Mouse (Mus musculus) kidney, postnatal 0 days (tissue): ENCODE measurements around the gene Rab32. TPM values are rescaled to one million over a fixed set of nuclear protein-coding genes. Genes with fewer than 3 reads are reported as not detected.

Experiments
- ATAC-seq: fragments of 200-750 bp; cut with Nextera tagmentation; replicated peaks from 2 replicates; pipeline ENCODE4 v1.8.0; 2017; ENCODE audit warnings: low read depth, moderate number of reproducible peaks, moderate TSS enrichment, moderate library complexity; ENCODE audit not compliant: low FRiP score
- DNase-seq: peaks from one replicate; pipeline ENCODE4 v3.0.0-alpha.2; 2016; ENCODE audit warnings: low spot score
- H3K27ac ChIP-seq: fragments of 300-500 bp; sonication (generic); 2 replicates; pipeline ENCODE4 v1.5.1; 2014; ENCODE audit warnings: mild to moderate bottlenecking
- H3K27me3 ChIP-seq: fragments of 300-500 bp; sonication (generic); 2 replicates; pipeline ENCODE4 v1.6.1; 2014; ENCODE audit warnings: low read length, mixed read lengths; ENCODE audit not compliant: insufficient read depth
- H3K36me3 ChIP-seq: fragments of 300-500 bp; sonication (generic); 2 replicates; pipeline ENCODE4 v1.6.1; 2014; ENCODE audit warnings: low read length, mixed read lengths; ENCODE audit not compliant: insufficient read depth
- H3K4me1 ChIP-seq: fragments of 300-500 bp; sonication (generic); replicated peaks from 2 replicates; pipeline ENCODE4 v1.6.1; 2014; ENCODE audit warnings: antibody characterized with exemption, low read length, mixed read lengths; ENCODE audit not compliant: insufficient read depth
- H3K4me2 ChIP-seq: fragments of 300-500 bp; sonication (generic); 2 replicates; pipeline ENCODE4 v1.6.1; 2014; ENCODE audit warnings: mild to moderate bottlenecking, low read length, moderate library complexity, mixed read lengths
- H3K4me3 ChIP-seq: fragments of 300-500 bp; sonication (generic); replicated peaks from 2 replicates; pipeline ENCODE4 v1.5.1; 2014; ENCODE audit warnings: low read depth, low read length
- H3K9ac ChIP-seq: fragments of 300-500 bp; sonication (generic); 2 replicates; pipeline ENCODE4 v1.6.1; 2014; ENCODE audit warnings: low read depth, low read length
- H3K9me3 ChIP-seq: fragments of 300-500 bp; sonication (generic); replicated peaks from 2 replicates; pipeline ENCODE4 v1.6.1; 2016; ENCODE audit warnings: low read length, inconsistent platforms, mixed read lengths
- CTCF ChIP-seq: IDR thresholded peaks from 2 replicates; pipeline ENCODE4 v1.5.1; 2016; ENCODE audit warnings: antibody characterized with exemption, low read depth, mild to moderate bottlenecking, moderate library complexity
- WGBS: fragments of 180-500 bp; shearing (Covaris S2); extraction: QIAGEN DNeasy Blood & Tissue Kit; methylation state at CpG from one replicate; pipeline ENCODE4 v1.1.7; 2014; 5-methylcytosine and 5-hydroxymethylcytosine counted together
- polyA plus RNA-seq: library from polyadenylated mRNA; unstranded; fragments of >200 nt; fragmentation: Nextera tagmentation; extraction: Ambion mirVana; gene quantifications from 2 replicates; pipeline ENCODE4 v1.2.1, GENCODE M21; 2015

The Rab32 gene
- polyA plus RNA-seq, 1 experiment from 2014 or later = 21.8 TPM

DNA sequence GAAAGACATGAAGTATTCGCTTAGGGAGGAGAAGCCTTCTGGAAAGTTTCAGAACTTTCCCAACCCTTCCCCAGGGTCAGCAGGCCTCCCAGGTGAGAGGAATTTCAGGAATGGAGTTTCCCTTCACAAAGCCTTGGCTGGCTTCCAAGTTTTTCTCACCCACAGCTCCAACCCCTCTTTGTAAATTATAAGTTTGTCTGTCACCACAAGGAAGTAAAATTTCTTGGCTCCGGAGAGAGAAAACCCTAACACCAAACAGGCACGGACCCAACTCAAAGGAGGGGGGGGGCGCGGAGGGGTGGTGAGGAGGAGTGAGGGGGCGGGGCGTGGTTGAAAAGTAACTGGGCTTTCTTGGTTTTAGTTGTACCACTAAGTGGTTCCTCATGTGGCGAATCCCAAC is 980 bp downstream of the Rab32 start:
- Histone ChIP-seq H3K27me3 (no peaks in the 10 kb centered on the region), H3K27ac (peak overlapping the region; percentile 81), H3K4me1 (no peaks in the 10 kb centered on the region), H3K9ac (peak overlapping the region; percentile 66), H3K4me2 (peak overlapping the region; percentile 82), H3K9me3 (no peaks in the 10 kb centered on the region), H3K4me3 (peak overlapping the region; percentile 69), H3K36me3 (no peaks in the 10 kb centered on the region)
- WGBS = 5% methylated on average over 8 of the region's 8 CpGs
- no peak for TF ChIP-seq CTCF
- ATAC-seq (peak; percentile 55), DNase-seq (peak; percentile 81)

DNA sequence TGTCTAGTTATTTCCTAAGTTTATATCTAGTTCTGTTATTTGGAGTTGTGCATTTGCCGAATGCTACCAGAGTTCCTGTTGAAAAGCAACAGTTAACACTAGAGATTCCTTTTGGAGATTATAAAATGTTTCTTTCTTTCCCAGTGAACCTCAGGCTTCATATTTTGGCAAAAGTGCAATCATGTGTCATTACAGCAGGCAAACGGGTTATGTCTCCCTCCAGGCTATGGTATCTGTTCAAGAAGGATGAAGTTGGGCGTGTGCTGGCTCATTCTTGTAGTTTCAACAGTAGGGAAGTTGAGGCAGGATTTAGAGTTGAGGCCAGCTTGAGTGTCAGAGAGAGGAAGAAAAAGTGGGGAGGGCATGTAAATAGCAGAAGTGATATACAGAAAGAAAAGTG is 2.4 kb downstream of the Rab32 start:
- H3K4me2 ChIP-seq = no peak overlapping the region
- no peak overlapping the region for H3K9ac ChIP-seq
- no peaks in the 10 kb centered on the region for H3K4me1 ChIP-seq
- no peak for DNase-seq
- no peak for ATAC-seq
- no peaks in the 10 kb centered on the region for H3K27me3 ChIP-seq
- no peaks in the 10 kb centered on the region for H3K36me3 ChIP-seq
- TF ChIP-seq CTCF = no peak
- 76% methylated on average over 3 of the region's 3 CpGs for WGBS
- H3K27ac ChIP-seq = no peak overlapping the region
- no peaks in the 10 kb centered on the region for H3K9me3 ChIP-seq
- no peak overlapping the region for H3K4me3 ChIP-seq

GRCm38 (mm10) chr10:10555221-10555620 is 2.8 kb downstream of the Rab32 start:
- H3K27ac ChIP-seq = no peak overlapping the region
- ATAC-seq = no peak
- H3K4me2 ChIP-seq = no peak overlapping the region
- H3K36me3 ChIP-seq = no peaks in the 10 kb centered on the region
- peak; percentile 16 for DNase-seq
- no peaks in the 10 kb centered on the region for H3K27me3 ChIP-seq
- 54% methylated on average over 5 of the region's 5 CpGs for WGBS
- no peak overlapping the region for H3K4me3 ChIP-seq
- H3K9ac ChIP-seq = no peak overlapping the region
- no peaks in the 10 kb centered on the region for H3K4me1 ChIP-seq
- H3K9me3 ChIP-seq = no peaks in the 10 kb centered on the region
- no peak for TF ChIP-seq CTCF

DNA sequence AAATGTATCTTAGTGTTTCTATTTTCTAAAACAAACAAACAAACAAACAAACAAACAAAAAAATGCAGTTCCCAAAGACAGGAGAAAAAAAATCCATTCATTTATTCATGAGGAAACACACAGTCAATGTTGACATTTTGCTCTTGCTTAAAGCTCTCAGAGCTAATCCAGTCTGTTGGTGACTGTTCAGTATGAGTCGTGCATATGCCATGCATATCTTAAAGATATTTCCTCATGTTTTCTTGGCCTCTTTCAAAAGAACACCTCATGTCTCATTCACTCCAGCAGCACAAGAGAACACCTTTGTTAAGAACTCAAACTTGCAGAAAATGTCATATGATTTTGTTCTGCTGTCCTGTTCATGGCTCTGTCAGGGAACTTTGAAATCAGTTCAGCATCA is 7.9 kb downstream of the Rab32 start:
- Histone ChIP-seq H3K9ac (no peak overlapping the region), H3K4me1 (no peaks in the 10 kb centered on the region)
- TF ChIP-seq CTCF = no peak

GRCm38 (mm10) chr10:10546623-10547022 is 11.4 kb downstream of the Rab32 start:
- H3K9me3 ChIP-seq = no peaks in the 10 kb centered on the region
- ATAC-seq (peak; percentile 33; the same call in 1 of the 2 replicates), DNase-seq (peak; percentile 67)
- no peak overlapping the region for H3K9ac ChIP-seq
- WGBS = 34% methylated on average over 5 of the region's 5 CpGs
- no peak overlapping the region for H3K4me3 ChIP-seq
- no peak for TF ChIP-seq CTCF
- no peaks in the 10 kb centered on the region for H3K27me3 ChIP-seq
- no peaks in the 10 kb centered on the region for H3K4me1 ChIP-seq
- no peaks in the 10 kb centered on the region for H3K36me3 ChIP-seq
- no peak overlapping the region for H3K27ac ChIP-seq
- peak overlapping the region; percentile 12; the same call in 1 of the 2 replicates for H3K4me2 ChIP-seq

More for the DNA sequence above, 7.9 kb downstream of the Rab32 start:
- no peak overlapping the region for H3K4me2 ChIP-seq
- DNase-seq (no peak), ATAC-seq (no peak)
- no peak overlapping the region for H3K4me3 ChIP-seq
- no peaks in the 10 kb centered on the region for H3K27me3 ChIP-seq
- no peaks in the 10 kb centered on the region for H3K36me3 ChIP-seq
- WGBS = 77% methylated on average over 1 of the region's 1 CpGs
- no peak overlapping the region for H3K27ac ChIP-seq
- H3K9me3 ChIP-seq = no peaks in the 10 kb centered on the region

GRCm38 (mm10) chr10:10544955-10545354 is 13.1 kb downstream of the Rab32 start:
- no peak overlapping the region for H3K4me2 ChIP-seq
- H3K4me3 ChIP-seq = no peak overlapping the region
- no peak overlapping the region for H3K27ac ChIP-seq
- no peak for ATAC-seq
- H3K27me3 ChIP-seq = no peaks in the 10 kb centered on the region
- H3K4me1 ChIP-seq = no peaks in the 10 kb centered on the region
- DNase-seq = no peak
- no peak for TF ChIP-seq CTCF
- H3K9ac ChIP-seq = no peak overlapping the region
- no peaks in the 10 kb centered on the region for H3K36me3 ChIP-seq
- 93% methylated on average over 3 of the region's 3 CpGs for WGBS
- H3K9me3 ChIP-seq = no peaks in the 10 kb centered on the region

Other genes with a start within 250 kb of the Rab32 start
- gene Adgb, start 85.9 kb downstream of the Rab32 start, polyA plus RNA-seq = 0.04 and 0.06 TPM in 2 replicates
- gene Gm10944, start 123.1 kb upstream of the Rab32 start, polyA plus RNA-seq = not detected in 2 replicates